Mouse (Mus musculus) heart, postnatal 0 days (tissue): ENCODE measurements around the gene Tmem132b.

Experiments used
- CTCF ChIP-seq: IDR thresholded peaks from 2 replicates; pipeline ENCODE4 v1.5.1; 2016; ENCODE audit warnings: antibody characterized with exemption, control low read depth, low read depth
- EP300 ChIP-seq: IDR thresholded peaks from 2 replicates; pipeline ENCODE4 v1.6.1; 2016; ENCODE audit warnings: antibody characterized with exemption, low read depth

DNA sequence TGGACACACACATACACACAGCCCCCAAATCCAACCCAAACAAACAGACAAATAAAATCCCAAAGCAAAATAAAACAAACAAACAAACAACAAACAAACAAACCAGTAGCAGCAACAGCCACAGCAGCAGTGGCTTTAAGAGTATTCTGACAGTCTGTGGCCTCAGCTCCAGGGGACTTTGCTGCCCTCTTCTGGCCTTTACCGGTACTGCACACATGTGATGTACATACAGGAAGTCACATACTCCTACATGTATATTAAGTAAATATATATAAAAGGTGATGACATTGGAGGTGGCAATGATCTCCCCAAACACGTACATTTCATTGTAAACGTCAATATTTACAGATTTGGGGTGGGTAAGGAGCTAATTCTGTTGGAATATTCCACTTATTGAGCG lies 5.1 kb upstream of the Tmem132b start:
- no peak for TF ChIP-seq CTCF
- no peak for TF ChIP-seq EP300
